Mouse (Mus musculus): ENCODE measurements around the gene Asic2.

DNA sequence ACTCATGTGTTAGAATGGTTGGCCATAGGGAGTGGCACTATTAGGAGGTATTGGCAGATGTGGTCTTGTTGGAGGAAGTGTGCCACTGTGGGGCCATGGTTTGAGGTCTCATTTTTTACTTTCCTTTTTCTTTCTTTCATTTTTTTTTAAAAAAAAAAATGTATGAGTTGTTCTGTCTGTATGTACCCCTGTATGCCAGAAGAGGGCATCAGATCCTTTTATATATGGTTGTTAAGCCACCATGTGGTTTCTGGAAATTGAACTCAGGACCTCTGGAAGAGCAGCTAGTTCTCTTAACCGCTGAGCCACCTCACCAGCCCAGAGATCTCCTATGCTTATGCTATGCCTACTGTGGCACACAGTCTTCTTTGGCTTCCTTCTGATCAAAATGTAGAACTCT, 1129.5 kb downstream of the Asic2 start:
- TF ChIP-seq CTCF (IDR thresholded peaks at IDR 0.05; ENCODE audit: borderline replicate concordance, extremely low read depth, insufficient read depth, insufficient read length) (no peak), POLR2A (IDR thresholded peaks at IDR 0.05; ENCODE audit: borderline replicate concordance, extremely low read depth, insufficient read depth, insufficient read length, poor library complexity, severe bottlenecking) (no peak)

Data from brain, embryonic 14.5 days (tissue).